Mouse (Mus musculus) Muller cell, postnatal 12 days (primary cell): ENCODE results near the gene Vmn2r114.
"Not testable (repeated sequence)": the region's sequence is repeated elsewhere in the genome, so short reads cannot be mapped to it uniquely, and the experiment has no call there.

Experiments
- DNase-seq: peaks from one replicate; pipeline ENCODE4 v3.0.0-alpha.2; 2015; ENCODE audit errors: inconsistent ontology term

The Vmn2r114 gene

DNA sequence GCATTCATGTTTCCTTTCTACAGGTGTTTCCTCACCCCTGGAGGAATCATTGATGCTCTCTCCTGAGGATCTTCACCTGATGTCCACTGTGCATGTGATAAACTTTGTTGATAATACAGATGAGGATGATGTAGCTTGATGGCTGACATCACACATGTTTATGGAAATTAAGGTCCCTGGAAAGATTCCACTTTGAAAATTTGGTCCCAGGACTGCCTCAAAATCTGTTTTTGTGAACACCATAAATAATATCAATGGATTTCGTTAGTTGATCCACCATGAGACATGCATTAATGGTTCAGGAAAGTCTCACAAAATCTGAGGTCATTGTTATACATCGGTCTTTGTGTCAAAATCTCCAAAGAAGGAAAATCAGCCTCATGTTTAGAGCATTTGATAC is at the start of gene Vmn2r114:
TSS of gene Vmn2r114 (minus strand) at position 101 of the 400 bp plus-strand sequence.
- DNase-seq: not testable (repeated sequence)

DNA sequence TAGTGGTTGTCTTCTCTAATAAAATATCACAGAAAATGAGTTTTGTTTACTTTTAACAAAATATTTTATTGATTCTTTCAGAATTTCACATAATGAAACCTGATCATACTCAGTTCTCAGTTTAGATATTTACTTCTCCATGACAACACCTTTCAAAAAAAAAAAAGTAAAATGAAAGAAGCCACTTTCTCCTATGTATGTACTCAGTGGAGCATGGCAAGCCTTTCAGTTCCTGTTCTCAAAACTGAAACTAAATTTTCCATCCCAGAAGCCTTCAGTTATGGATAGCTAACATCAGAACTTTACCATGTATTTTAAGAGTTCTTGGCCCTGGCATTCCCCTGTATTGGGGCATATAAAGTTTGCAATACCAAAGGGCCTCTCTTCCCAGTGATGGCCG is 39.3 kb upstream of the Vmn2r114 start:
- DNase-seq: no peak

DNA sequence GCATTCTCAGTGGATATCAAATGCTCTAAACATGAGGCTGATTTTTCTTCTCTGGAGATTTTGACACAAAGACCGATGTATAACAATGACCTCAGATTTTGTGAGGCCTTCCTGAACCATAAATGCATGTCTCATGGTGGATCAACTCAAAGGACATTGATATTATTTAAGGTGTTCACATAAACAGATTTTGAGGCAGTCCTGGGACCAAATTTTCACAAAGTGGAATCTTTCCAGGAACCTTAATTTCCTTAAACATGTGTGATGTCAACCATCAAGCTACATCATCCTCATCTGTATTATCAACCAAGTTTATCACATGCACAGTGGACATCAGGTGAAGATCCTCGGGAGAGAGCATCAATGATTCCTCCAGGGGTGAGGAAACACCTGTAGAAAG is 31.1 kb upstream of the Vmn2r114 start, which contains the start of gene Vmn2r115:
TSS of gene Vmn2r115 (plus strand) at position 301 of the 400 bp plus-strand sequence.
- not testable (repeated sequence) for DNase-seq

DNA sequence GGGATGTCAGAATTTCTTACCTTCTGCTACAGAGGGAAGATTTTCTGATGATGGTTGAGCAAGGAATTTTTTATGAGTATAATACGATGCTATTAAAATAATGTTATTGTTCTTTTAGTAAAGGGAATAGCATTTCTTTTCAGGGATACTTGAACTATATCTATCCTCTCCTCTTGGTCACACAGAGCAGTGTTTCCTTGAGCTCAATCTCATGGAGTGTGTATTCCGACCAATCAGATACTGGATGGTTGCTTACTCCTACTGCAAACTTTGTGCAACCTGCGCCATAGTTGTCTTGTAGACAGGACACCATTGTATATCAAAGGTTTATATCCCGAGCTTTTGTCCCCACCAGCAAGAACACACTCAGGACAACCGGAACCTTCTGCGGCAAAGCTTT is 18.3 kb upstream of the Vmn2r114 start:
- DNase-seq: no peak
